Mouse (Mus musculus): ENCODE measurements around the gene Zfp799. TPM values are rescaled to one million over a fixed set of nuclear protein-coding genes. Genes with fewer than 3 reads are reported as not detected.

Gene Zfp799
- polyA plus RNA-seq, 1 experiment from 2014 or later, result 19.2 TPM

DNA sequence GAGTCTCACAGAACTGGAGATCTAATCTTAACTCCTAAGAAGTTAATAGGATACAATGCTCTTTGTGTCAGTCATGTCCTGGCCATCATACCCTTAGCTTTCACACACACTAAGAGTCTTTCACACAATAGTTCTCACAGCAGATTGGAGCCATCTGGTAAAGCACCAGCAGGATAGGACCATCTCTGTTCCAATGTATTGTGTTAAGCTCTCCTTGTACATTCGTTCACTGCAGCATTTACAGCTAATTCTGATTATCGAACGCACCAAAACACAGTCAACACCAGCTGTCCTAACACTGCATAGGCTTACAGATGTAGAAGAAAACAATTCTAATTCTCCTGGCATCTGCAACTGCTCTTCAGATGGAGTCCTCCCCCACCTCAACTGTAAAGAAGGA, 52.5 kb downstream of the Zfp799 start:
- Histone ChIP-seq H3K4me3 (no peak overlapping the region), H3K4me2 (no peak overlapping the region), H3K4me1 (no peaks in the 10 kb centered on the region), H3K36me3 (ENCODE audit: poor library complexity, severe bottlenecking) (peaks cover 68% of the 10 kb centered on the region), H3K27ac (no peak overlapping the region), H3K27me3 (no peaks in the 10 kb centered on the region), H3K9me3 (replicated peaks) (no peaks in the 10 kb centered on the region), H3K9ac (no peak overlapping the region)
- no peak for ATAC-seq
- WGBS, result 88% methylated on average over 3 of the region's 3 CpGs

DNA sequence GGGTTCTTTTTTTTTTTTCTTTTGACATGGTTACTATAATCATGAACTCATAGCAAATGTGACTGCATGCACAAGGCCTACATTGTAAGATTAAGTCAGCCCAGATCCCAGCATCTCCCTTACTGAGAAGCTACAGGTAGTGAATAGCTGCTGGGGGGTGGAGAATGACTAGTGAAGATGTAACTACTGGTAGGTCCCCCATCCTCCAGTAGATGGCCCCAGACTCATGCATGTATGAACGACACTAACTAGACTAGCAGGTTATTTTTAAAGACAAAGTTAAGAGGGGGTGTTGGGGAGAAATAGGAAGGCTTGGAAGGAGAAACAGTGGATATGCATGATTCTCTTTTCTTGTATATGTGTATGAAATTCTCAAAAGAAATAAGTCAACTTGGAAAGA, 58.8 kb downstream of the Zfp799 start:
- Histone ChIP-seq H3K27ac (no peak overlapping the region), H3K36me3 (ENCODE audit: poor library complexity, severe bottlenecking) (peaks cover 94% of the 10 kb centered on the region), H3K4me2 (no peak overlapping the region), H3K9me3 (replicated peaks) (no peaks in the 10 kb centered on the region; the same call in 1 of the 2 replicates), H3K27me3 (no peaks in the 10 kb centered on the region), H3K4me1 (no peaks in the 10 kb centered on the region), H3K9ac (no peak overlapping the region), H3K4me3 (no peak overlapping the region)
- ATAC-seq, result no peak
- WGBS, result 89% methylated on average over 1 of the region's 1 CpGs

DNA sequence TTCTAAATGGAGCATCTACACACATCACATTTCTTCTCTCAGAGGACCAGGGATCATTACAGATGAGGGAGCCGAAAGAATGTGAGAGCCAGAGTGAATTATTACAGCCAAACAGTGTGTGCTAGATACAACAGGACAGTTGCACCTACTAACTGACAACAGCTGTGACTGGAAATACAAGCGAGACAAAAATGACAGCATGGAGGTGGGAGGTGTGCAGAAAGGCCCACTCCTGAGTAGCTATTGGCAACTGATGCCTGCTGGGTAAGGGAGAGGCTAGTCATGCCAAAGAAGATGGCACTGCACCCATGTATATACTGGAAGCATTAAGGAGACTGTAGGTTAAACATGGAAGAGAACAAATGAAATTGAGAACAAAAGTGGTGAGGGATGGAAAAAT, 63.6 kb downstream of the Zfp799 start:
- no peaks in the 10 kb centered on the region for H3K4me1 ChIP-seq
- peaks cover 75% of the 10 kb centered on the region for H3K36me3 ChIP-seq (ENCODE audit: poor library complexity, severe bottlenecking)
- no peaks in the 10 kb centered on the region for H3K27me3 ChIP-seq
- no peak overlapping the region for H3K4me3 ChIP-seq
- ATAC-seq, result no peak
- no peak overlapping the region for H3K9ac ChIP-seq
- H3K9me3 ChIP-seq (replicated peaks), result peaks cover 2% of the 10 kb centered on the region; the same call in 1 of the 2 replicates
- WGBS, result 96% methylated on average over 2 of the region's 2 CpGs
- H3K4me2 ChIP-seq, result no peak overlapping the region
- no peak overlapping the region for H3K27ac ChIP-seq

Other genes starting within 250 kb of the Zfp799 start
- gene Cyp4f37, start 209.0 kb downstream of the Zfp799 start, polyA plus RNA-seq (2015; fragmentation: Nextera tagmentation; extraction: Ambion mirVana), result 0.64 TPM in 1 of 2 replicates, not detected in the other
- not detected in 2 replicates for gene Cyp4f40, start 171.4 kb downstream of the Zfp799 start, polyA plus RNA-seq (2015; fragmentation: Nextera tagmentation; extraction: Ambion mirVana)
- gene Cyp4f15, start 144.6 kb downstream of the Zfp799 start, polyA plus RNA-seq (2015; fragmentation: Nextera tagmentation; extraction: Ambion mirVana), result 0.84 and 1.4 TPM in 2 replicates
- 42.7 and 53.4 TPM in 2 replicates for gene Zfp871, start 42.0 kb downstream of the Zfp799 start, polyA plus RNA-seq (2015; fragmentation: Nextera tagmentation; extraction: Ambion mirVana)
- gene Zfp811, start 20.3 kb downstream of the Zfp799 start, polyA plus RNA-seq (2015; fragmentation: Nextera tagmentation; extraction: Ambion mirVana), result 38.7 and 42.4 TPM in 2 replicates
- gene Zfp870, start 61.4 kb upstream of the Zfp799 start, polyA plus RNA-seq (2015; fragmentation: Nextera tagmentation; extraction: Ambion mirVana), result 6.1 and 7.8 TPM in 2 replicates
- not detected in 2 replicates for gene Cyp4f14, start 87.1 kb upstream of the Zfp799 start, polyA plus RNA-seq (2015; fragmentation: Nextera tagmentation; extraction: Ambion mirVana)
- 5.6 and 6.0 TPM in 2 replicates for gene Cyp4f13, start 117.1 kb upstream of the Zfp799 start, polyA plus RNA-seq (2015; fragmentation: Nextera tagmentation; extraction: Ambion mirVana)
- 11.4 and 12.5 TPM in 2 replicates for gene Zfp472, start 135.6 kb upstream of the Zfp799 start, polyA plus RNA-seq (2015; fragmentation: Nextera tagmentation; extraction: Ambion mirVana)
- gene Zfp952, start 162.9 kb upstream of the Zfp799 start, polyA plus RNA-seq (2015; fragmentation: Nextera tagmentation; extraction: Ambion mirVana), result 19.1 and 20.4 TPM in 2 replicates
- 24.6 and 27.5 TPM in 2 replicates for gene Zfp763, start 203.1 kb upstream of the Zfp799 start, polyA plus RNA-seq (2015; fragmentation: Nextera tagmentation; extraction: Ambion mirVana)
- not detected in 2 replicates for gene 4921501E09Rik, start 237.8 kb upstream of the Zfp799 start, polyA plus RNA-seq (2015; fragmentation: Nextera tagmentation; extraction: Ambion mirVana)